Mouse (Mus musculus): ENCODE measurements at regions not wholly inside any gene's neighbourhood (a gene's known extent, or its start where the extent isn't known, plus 50 kb on each side); places are given as distances from the start of the nearest gene placed in this dataset.

- no peaks in the 10 kb centered on the region for H3K4me1 ChIP-seq (ENCODE audit: control insufficient read depth, insufficient read depth, low read length)
- no peak overlapping the region for H3K27ac ChIP-seq (ENCODE audit: insufficient read depth, low read length)
- H3K36me3 ChIP-seq (ENCODE audit: control insufficient read depth, insufficient read depth, low read length, poor library complexity, severe bottlenecking) = no peaks in the 10 kb centered on the region
- no peaks in the 10 kb centered on the region for H3K27me3 ChIP-seq (ENCODE audit: control insufficient read depth, insufficient read depth, low read length, poor library complexity, severe bottlenecking)
- no peak overlapping the region for H3K4me3 ChIP-seq (ENCODE audit: low read depth, low read length)
- no peaks in the 10 kb centered on the region for H3K9me3 ChIP-seq (replicated peaks; ENCODE audit: control insufficient read depth, insufficient read depth, low read length, poor library complexity, severe bottlenecking)
- H3K9ac ChIP-seq (ENCODE audit: low read depth, poor library complexity, severe bottlenecking) = no peak overlapping the region
- TF ChIP-seq EP300 (IDR thresholded peaks at IDR 0.05; ENCODE audit: insufficient read depth, low read depth, low read length) = no peak
- TF ChIP-seq CTCF (IDR thresholded peaks at IDR 0.05; ENCODE audit: low read depth, low read length) = no peak
- no peak for TF ChIP-seq POLR2A (IDR thresholded peaks at IDR 0.05; ENCODE audit: insufficient read depth, low read length)
Measured at GRCm38 (mm10) chr5:148820476-148820875, 108.6 kb downstream of the Katnal1 start.

DNA sequence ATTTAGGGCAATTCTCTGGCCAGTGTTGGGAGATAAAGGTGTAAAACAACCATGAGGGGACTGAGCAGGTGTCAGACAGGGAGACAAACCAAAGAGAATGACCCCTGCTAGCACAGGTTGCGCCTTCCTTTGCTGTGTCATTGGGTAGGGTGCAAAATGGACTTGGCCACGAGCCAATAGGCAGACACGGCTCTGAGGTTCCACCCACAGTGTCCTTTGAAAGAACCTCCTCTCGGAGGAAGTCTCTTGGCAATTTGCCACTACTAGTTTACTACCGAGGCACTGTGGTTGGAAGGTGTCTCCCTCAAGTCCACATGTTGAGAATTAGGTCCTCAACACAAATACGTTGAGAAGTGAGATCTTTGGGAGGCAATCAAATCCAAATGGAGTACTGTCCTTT lies 109.7 kb downstream of the Katnal1 start:
- no peak for TF ChIP-seq EP300 (IDR thresholded peaks at IDR 0.05; ENCODE audit: insufficient read depth, low read depth, low read length)
- no peak for TF ChIP-seq POLR2A (IDR thresholded peaks at IDR 0.05; ENCODE audit: insufficient read depth, low read length)
- no peak for TF ChIP-seq CTCF (IDR thresholded peaks at IDR 0.05; ENCODE audit: low read depth, low read length)
- H3K36me3 ChIP-seq (ENCODE audit: control insufficient read depth, insufficient read depth, low read length, poor library complexity, severe bottlenecking) = no peaks in the 10 kb centered on the region
- H3K9me3 ChIP-seq (replicated peaks; ENCODE audit: control insufficient read depth, insufficient read depth, low read length, poor library complexity, severe bottlenecking) = no peaks in the 10 kb centered on the region
- H3K4me3 ChIP-seq (ENCODE audit: low read depth, low read length) = no peak overlapping the region
- no peaks in the 10 kb centered on the region for H3K4me1 ChIP-seq (ENCODE audit: control insufficient read depth, insufficient read depth, low read length)
- no peak overlapping the region for H3K27ac ChIP-seq (ENCODE audit: insufficient read depth, low read length)
- H3K27me3 ChIP-seq (ENCODE audit: control insufficient read depth, insufficient read depth, low read length, poor library complexity, severe bottlenecking) = no peaks in the 10 kb centered on the region
- H3K9ac ChIP-seq (ENCODE audit: low read depth, poor library complexity, severe bottlenecking) = no peak overlapping the region

- no peak overlapping the region for H3K4me3 ChIP-seq (ENCODE audit: low read depth, low read length)
- no peak overlapping the region for H3K9ac ChIP-seq (ENCODE audit: low read depth, poor library complexity, severe bottlenecking)
- H3K36me3 ChIP-seq (ENCODE audit: control insufficient read depth, insufficient read depth, low read length, poor library complexity, severe bottlenecking) = no peaks in the 10 kb centered on the region
- H3K27me3 ChIP-seq (ENCODE audit: control insufficient read depth, insufficient read depth, low read length, poor library complexity, severe bottlenecking) = no peaks in the 10 kb centered on the region
- no peaks in the 10 kb centered on the region for H3K9me3 ChIP-seq (replicated peaks; ENCODE audit: control insufficient read depth, insufficient read depth, low read length, poor library complexity, severe bottlenecking)
- H3K27ac ChIP-seq (ENCODE audit: insufficient read depth, low read length) = no peak overlapping the region
- TF ChIP-seq CTCF (IDR thresholded peaks at IDR 0.05; ENCODE audit: low read depth, low read length) (no peak), POLR2A (IDR thresholded peaks at IDR 0.05; ENCODE audit: insufficient read depth, low read length) (no peak), EP300 (IDR thresholded peaks at IDR 0.05; ENCODE audit: insufficient read depth, low read depth, low read length) (no peak)
- H3K4me1 ChIP-seq (ENCODE audit: control insufficient read depth, insufficient read depth, low read length) = no peaks in the 10 kb centered on the region
Measured at GRCm38 (mm10) chr5:148818746-148819145, 110.4 kb downstream of the Katnal1 start.

DNA sequence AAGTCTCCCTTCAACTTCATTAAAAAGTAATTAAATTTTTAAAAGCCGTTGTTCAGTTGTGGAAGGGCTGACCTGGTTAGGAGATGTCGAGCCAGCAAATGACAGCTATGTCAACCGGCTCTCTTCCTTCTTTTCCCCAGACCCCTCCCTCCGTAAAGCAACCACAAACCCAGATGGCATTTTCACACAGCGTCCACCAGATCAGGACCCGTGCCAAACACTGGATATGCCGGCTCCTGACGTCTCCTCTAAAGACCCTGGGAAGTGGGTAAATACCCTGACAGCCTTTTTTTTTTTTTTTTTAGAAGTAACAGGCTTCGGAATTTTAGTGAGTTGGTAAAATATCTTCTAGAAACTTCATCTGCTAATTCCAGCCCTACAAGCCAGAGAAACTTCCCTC lies 116.3 kb downstream of the Katnal1 start:
- Histone ChIP-seq H3K4me1 (ENCODE audit: control insufficient read depth, insufficient read depth, low read length) (no peaks in the 10 kb centered on the region), H3K9me3 (replicated peaks; ENCODE audit: control insufficient read depth, insufficient read depth, low read length, poor library complexity, severe bottlenecking) (no peaks in the 10 kb centered on the region), H3K4me3 (ENCODE audit: low read depth, low read length) (no peak overlapping the region), H3K27ac (ENCODE audit: insufficient read depth, low read length) (no peak overlapping the region), H3K27me3 (ENCODE audit: control insufficient read depth, insufficient read depth, low read length, poor library complexity, severe bottlenecking) (no peaks in the 10 kb centered on the region), H3K9ac (ENCODE audit: low read depth, poor library complexity, severe bottlenecking) (no peak overlapping the region), H3K36me3 (ENCODE audit: control insufficient read depth, insufficient read depth, low read length, poor library complexity, severe bottlenecking) (no peaks in the 10 kb centered on the region)
- no peak for TF ChIP-seq CTCF (IDR thresholded peaks at IDR 0.05; ENCODE audit: low read depth, low read length)
- TF ChIP-seq EP300 (IDR thresholded peaks at IDR 0.05; ENCODE audit: insufficient read depth, low read depth, low read length) = no peak
- no peak for TF ChIP-seq POLR2A (IDR thresholded peaks at IDR 0.05; ENCODE audit: insufficient read depth, low read length)

DNA sequence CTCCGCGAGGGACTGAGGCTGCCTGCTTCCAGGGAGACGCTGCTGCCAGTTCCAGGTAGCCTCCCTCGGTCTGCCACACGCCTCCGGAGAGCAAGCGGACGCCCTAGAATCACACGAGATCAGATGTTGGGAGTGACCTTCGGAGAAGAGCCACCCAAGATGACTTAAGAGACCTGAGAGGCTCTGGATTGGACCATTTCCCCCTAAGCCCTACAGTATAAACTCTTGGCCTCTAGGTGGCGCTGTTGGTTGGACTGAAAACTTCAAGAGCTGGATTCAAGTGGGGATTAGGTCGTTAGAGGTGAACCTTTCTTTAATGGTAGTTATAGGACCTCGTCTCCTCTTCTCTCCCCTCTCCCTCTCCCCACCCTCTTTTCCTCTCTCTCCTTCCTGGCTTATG lies 117.1 kb downstream of the Katnal1 start:
- TF ChIP-seq POLR2A (IDR thresholded peaks at IDR 0.05; ENCODE audit: insufficient read depth, low read length) (no peak), CTCF (IDR thresholded peaks at IDR 0.05; ENCODE audit: low read depth, low read length) (peak; percentile 42)

GRCm38 (mm10) chr5:148809485-148809884 lies 119.6 kb downstream of the Katnal1 start:
- H3K27me3 ChIP-seq (ENCODE audit: control insufficient read depth, insufficient read depth, low read length, poor library complexity, severe bottlenecking) = no peaks in the 10 kb centered on the region
- no peak overlapping the region for H3K4me3 ChIP-seq (ENCODE audit: low read depth, low read length)
- H3K9me3 ChIP-seq (replicated peaks; ENCODE audit: control insufficient read depth, insufficient read depth, low read length, poor library complexity, severe bottlenecking) = no peaks in the 10 kb centered on the region
- no peak overlapping the region for H3K9ac ChIP-seq (ENCODE audit: low read depth, poor library complexity, severe bottlenecking)
- no peak overlapping the region for H3K27ac ChIP-seq (ENCODE audit: insufficient read depth, low read length)
- TF ChIP-seq CTCF (IDR thresholded peaks at IDR 0.05; ENCODE audit: low read depth, low read length) = no peak
- TF ChIP-seq EP300 (IDR thresholded peaks at IDR 0.05; ENCODE audit: insufficient read depth, low read depth, low read length) = no peak
- no peak for TF ChIP-seq POLR2A (IDR thresholded peaks at IDR 0.05; ENCODE audit: insufficient read depth, low read length)
- H3K36me3 ChIP-seq (ENCODE audit: control insufficient read depth, insufficient read depth, low read length, poor library complexity, severe bottlenecking) = no peaks in the 10 kb centered on the region
- H3K4me1 ChIP-seq (ENCODE audit: control insufficient read depth, insufficient read depth, low read length) = no peaks in the 10 kb centered on the region

More for the DNA sequence above, 117.1 kb downstream of the Katnal1 start:
- H3K9me3 ChIP-seq (replicated peaks; ENCODE audit: control insufficient read depth, insufficient read depth, low read length, poor library complexity, severe bottlenecking) = no peaks in the 10 kb centered on the region
- H3K4me1 ChIP-seq (ENCODE audit: control insufficient read depth, insufficient read depth, low read length) = no peaks in the 10 kb centered on the region
- no peak overlapping the region for H3K9ac ChIP-seq (ENCODE audit: low read depth, poor library complexity, severe bottlenecking)
- no peaks in the 10 kb centered on the region for H3K36me3 ChIP-seq (ENCODE audit: control insufficient read depth, insufficient read depth, low read length, poor library complexity, severe bottlenecking)
- no peak overlapping the region for H3K27ac ChIP-seq (ENCODE audit: insufficient read depth, low read length)
- no peaks in the 10 kb centered on the region for H3K27me3 ChIP-seq (ENCODE audit: control insufficient read depth, insufficient read depth, low read length, poor library complexity, severe bottlenecking)
- no peak overlapping the region for H3K4me3 ChIP-seq (ENCODE audit: low read depth, low read length)

Data from ES-Bruce4 (cell line).